Mouse (Mus musculus) intestine, postnatal 0 days (tissue): ENCODE data around the gene Cd27. TPM values are rescaled to one million over a fixed set of nuclear protein-coding genes. Genes with fewer than 3 reads are reported as not detected.

ENCODE experiments used
- ATAC-seq: fragments of 200-750 bp; cut with Nextera tagmentation; 2 replicates; pipeline ENCODE4 v1.8.0; 2017; ENCODE audit warnings: mild to moderate bottlenecking, moderate TSS enrichment, moderate library complexity
- H3K27ac ChIP-seq: fragments of 300-500 bp; sonication (generic); 2 replicates; pipeline ENCODE4 v1.5.1; 2014; ENCODE audit warnings: mild to moderate bottlenecking, low read depth, low read length, moderate library complexity
- H3K27me3 ChIP-seq: fragments of 300-500 bp; sonication (generic); replicated peaks from 2 replicates; pipeline ENCODE4 v1.6.1; 2014; ENCODE audit warnings: low read length, mixed read lengths; ENCODE audit not compliant: control insufficient read depth, insufficient read depth
- H3K36me3 ChIP-seq: fragments of 300-500 bp; sonication (generic); 2 replicates; pipeline ENCODE4 v1.6.1; 2014; ENCODE audit warnings: mild to moderate bottlenecking, moderate library complexity; ENCODE audit not compliant: control insufficient read depth, insufficient read depth
- H3K4me1 ChIP-seq: fragments of 300-500 bp; sonication (generic); replicated peaks from 2 replicates; pipeline ENCODE4 v1.6.1; 2014; ENCODE audit warnings: antibody characterized with exemption, low read length, mixed read lengths; ENCODE audit not compliant: control insufficient read depth, insufficient read depth
- H3K4me2 ChIP-seq: fragments of 300-500 bp; sonication (generic); replicated peaks from 2 replicates; pipeline ENCODE4 v1.6.1; 2014; ENCODE audit warnings: low read depth, mild to moderate bottlenecking, moderate library complexity
- H3K4me3 ChIP-seq: fragments of 300-500 bp; sonication (generic); 2 replicates; pipeline ENCODE4 v1.5.1; 2014; ENCODE audit warnings: low read depth, low read length
- H3K9ac ChIP-seq: fragments of 300-500 bp; sonication (generic); 2 replicates; pipeline ENCODE4 v1.6.1; 2014; ENCODE audit warnings: mild to moderate bottlenecking, low read depth, low read length
- H3K9me3 ChIP-seq: fragments of 300-500 bp; sonication (generic); 2 replicates; pipeline ENCODE4 v1.6.1; 2016; ENCODE audit warnings: mixed run types; ENCODE audit not compliant: control insufficient read depth
- CTCF ChIP-seq: sonication (generic); IDR thresholded peaks from 2 replicates; pipeline ENCODE4 v1.5.1; 2016; ENCODE audit warnings: low read depth, mild to moderate bottlenecking, control low read depth, antibody characterized with exemption, moderate library complexity
- WGBS: fragments of 180-500 bp; shearing (Covaris S2); extraction: QIAGEN DNeasy Blood & Tissue Kit; methylation state at CpG from one replicate; pipeline ENCODE4 v1.1.7; 2014; 5-methylcytosine and 5-hydroxymethylcytosine counted together
- polyA plus RNA-seq: library from polyadenylated mRNA; unstranded; fragments of >200 nt; fragmentation: Nextera tagmentation; extraction: Ambion mirVana; gene quantifications from 2 replicates; pipeline ENCODE4 v1.2.1, GENCODE M21; 2015

Cd27 gene
- polyA plus RNA-seq, 1 experiment from 2014 or later, result 0.78 TPM

DNA sequence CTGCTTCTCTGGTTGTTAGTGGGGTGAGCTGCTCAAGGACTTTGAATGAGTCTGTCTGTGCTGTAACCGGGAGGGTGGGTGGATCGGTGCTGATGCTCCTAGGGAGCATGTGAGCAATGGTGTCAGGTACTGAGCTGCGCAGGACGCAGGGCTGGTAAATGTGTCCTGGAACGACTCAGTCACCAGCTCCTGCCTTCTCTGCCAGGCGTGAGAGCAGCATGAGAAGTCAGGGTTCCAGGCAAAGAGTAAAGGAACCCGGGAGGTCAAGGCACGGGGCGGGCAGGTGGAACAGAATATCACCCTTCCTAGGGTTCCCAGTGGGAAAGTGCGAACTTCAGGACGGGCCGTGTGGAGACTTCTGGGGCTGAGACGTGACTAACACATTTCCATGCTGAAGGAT lies 29.3 kb upstream of the Cd27 start:
- no peak overlapping the region for H3K9ac ChIP-seq
- no peak overlapping the region for H3K27ac ChIP-seq
- ATAC-seq, result no peak
- 65% methylated on average over 13 of the region's 13 CpGs for WGBS
- no peak for TF ChIP-seq CTCF
- H3K4me2 ChIP-seq, result no peak overlapping the region
- H3K9me3 ChIP-seq, result no peaks in the 10 kb centered on the region
- H3K27me3 ChIP-seq, result no peaks in the 10 kb centered on the region
- no peaks in the 10 kb centered on the region for H3K4me1 ChIP-seq
- H3K4me3 ChIP-seq, result no peak overlapping the region
- no peaks in the 10 kb centered on the region for H3K36me3 ChIP-seq

DNA sequence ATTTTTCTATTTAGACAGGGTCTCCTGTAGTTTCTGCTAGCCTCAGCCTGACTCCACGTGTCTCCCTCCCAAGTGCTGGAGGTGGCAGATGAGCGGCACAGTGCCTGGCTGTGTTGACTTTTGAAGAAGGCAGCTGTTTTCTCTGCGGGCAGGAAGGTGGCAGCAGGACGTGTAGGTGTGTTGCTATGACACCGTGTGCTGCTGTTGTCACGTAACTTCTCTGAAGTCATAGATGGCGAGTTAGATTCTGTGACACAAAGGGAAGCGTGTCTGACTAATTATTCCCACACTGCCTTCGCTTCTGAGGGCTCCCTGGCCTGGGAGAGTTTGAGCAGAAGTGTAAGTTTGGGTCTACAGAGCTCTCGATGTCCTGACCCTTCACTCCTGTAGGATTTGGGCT lies 28.4 kb upstream of the Cd27 start:
- Histone ChIP-seq H3K36me3 (no peaks in the 10 kb centered on the region), H3K4me2 (no peak overlapping the region), H3K9me3 (no peaks in the 10 kb centered on the region), H3K4me3 (no peak overlapping the region), H3K4me1 (no peaks in the 10 kb centered on the region), H3K27me3 (no peaks in the 10 kb centered on the region), H3K9ac (no peak overlapping the region), H3K27ac (no peak overlapping the region)
- TF ChIP-seq CTCF, result no peak
- 0 out of 2 replicates have a peak, but pooled peaks have one; percentile 25 for ATAC-seq
- WGBS, result 41% methylated on average over 10 of the region's 10 CpGs

DNA sequence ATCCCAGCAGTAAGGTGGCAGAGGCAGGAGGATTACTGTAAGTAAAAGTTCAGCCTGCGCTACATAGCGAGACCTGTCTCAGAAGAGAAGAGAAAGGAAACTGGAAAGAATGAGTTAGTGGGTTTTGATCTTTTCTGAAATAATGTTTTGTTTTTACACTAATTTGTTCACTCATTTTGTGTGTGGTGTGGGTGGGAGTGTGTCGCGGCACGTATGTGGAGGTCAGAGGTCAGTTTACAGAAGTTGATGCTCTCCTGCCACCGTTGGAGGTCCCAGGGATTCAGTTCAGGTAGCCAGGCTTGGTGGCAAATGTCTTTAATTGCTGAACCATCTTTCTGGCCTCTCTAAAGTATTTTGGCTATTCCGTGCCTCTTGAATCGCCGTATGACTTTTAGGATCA lies 27.4 kb upstream of the Cd27 start:
- Histone ChIP-seq H3K4me1 (no peaks in the 10 kb centered on the region), H3K27me3 (no peaks in the 10 kb centered on the region), H3K4me3 (no peak overlapping the region), H3K9ac (no peak overlapping the region), H3K36me3 (no peaks in the 10 kb centered on the region), H3K4me2 (no peak overlapping the region), H3K9me3 (no peaks in the 10 kb centered on the region), H3K27ac (no peak overlapping the region)
- ATAC-seq, result no peak
- no peak for TF ChIP-seq CTCF
- WGBS, result 80% methylated on average over 9 of the region's 9 CpGs

DNA sequence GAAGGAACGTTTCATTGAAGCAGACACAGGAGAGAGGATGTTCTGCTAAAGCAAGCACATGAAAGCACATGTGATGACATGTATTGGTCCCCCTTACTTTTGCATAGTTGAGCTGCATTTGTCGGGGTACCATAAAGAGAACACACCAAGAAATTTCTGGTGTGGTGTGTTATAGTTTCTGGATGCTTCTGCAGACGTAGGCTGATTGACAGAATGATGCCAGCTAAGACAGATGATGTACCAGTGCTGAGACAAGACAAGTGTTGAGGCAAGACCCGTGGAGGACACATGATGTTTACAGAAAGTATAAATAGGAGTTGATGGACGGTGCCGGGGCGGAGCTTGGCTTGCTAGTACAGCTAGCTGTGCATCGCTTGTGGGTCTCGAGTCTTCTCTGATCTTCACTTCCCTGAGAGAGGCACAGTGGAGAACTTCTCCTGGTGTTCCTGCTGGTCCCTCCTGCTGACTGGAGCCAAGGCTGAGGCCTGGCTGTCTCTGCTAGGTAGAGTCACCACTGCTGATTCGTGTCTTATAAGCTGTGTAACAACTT lies 23.3 kb upstream of the Cd27 start:
- Histone ChIP-seq H3K4me2 (no peak overlapping the region), H3K9me3 (no peaks in the 10 kb centered on the region), H3K4me3 (no peak overlapping the region), H3K27ac (no peak overlapping the region), H3K4me1 (0 out of 2 replicates have a peak, but pooled peaks cover 4% of the 10 kb centered on the region), H3K36me3 (no peaks in the 10 kb centered on the region), H3K27me3 (no peaks in the 10 kb centered on the region), H3K9ac (no peak overlapping the region)
- no peak for ATAC-seq
- TF ChIP-seq CTCF, result no peak
- WGBS, result 63% methylated on average over 10 of the region's 10 CpGs

DNA sequence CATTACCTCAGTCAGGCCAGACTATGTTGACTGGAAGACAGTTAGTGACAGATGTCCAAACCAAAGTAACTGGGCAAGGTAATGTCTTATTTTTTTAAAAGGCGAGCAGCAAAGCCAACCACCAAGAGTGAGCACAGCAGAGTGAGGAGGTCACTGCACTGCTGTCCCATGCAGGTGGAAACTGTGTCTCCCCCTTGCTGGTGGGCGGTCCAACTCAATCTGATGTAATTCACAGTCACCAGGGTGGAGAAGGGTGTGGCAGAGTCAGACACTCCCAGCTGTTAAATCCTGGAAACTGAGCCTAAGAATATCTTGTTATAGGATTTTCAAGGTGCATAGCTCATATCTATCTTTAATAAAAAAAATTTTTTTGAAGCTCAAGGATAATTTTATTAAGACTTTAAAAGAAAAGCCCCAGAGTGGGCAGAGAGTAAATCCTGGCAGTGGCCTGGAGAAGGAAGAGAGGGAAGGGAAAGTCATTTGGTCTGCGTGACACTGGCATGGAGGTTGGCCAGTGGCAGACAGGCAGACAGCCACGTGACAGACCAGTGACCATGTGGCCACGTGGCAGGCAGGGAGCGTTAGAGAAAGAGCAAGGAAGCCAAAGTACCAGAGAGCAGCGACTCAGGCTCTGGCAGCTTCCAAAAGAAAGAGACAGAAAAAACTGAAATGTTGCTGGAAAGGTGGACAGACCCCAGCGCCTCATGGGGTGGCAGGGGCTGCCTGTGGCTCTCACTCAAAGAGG lies 19.6 kb upstream of the Cd27 start:
- no peaks in the 10 kb centered on the region for H3K27me3 ChIP-seq
- no peak for TF ChIP-seq CTCF
- no peaks in the 10 kb centered on the region for H3K9me3 ChIP-seq
- no peak overlapping the region for H3K4me3 ChIP-seq
- peak; percentile 81 for ATAC-seq
- H3K9ac ChIP-seq, result no peak overlapping the region
- H3K36me3 ChIP-seq, result no peaks in the 10 kb centered on the region
- no peak overlapping the region for H3K4me2 ChIP-seq
- WGBS, result 58% methylated on average over 8 of the region's 8 CpGs
- H3K4me1 ChIP-seq, result 0 out of 2 replicates have a peak, but pooled peaks cover 4% of the 10 kb centered on the region
- peak overlapping the region; percentile 81 for H3K27ac ChIP-seq

DNA sequence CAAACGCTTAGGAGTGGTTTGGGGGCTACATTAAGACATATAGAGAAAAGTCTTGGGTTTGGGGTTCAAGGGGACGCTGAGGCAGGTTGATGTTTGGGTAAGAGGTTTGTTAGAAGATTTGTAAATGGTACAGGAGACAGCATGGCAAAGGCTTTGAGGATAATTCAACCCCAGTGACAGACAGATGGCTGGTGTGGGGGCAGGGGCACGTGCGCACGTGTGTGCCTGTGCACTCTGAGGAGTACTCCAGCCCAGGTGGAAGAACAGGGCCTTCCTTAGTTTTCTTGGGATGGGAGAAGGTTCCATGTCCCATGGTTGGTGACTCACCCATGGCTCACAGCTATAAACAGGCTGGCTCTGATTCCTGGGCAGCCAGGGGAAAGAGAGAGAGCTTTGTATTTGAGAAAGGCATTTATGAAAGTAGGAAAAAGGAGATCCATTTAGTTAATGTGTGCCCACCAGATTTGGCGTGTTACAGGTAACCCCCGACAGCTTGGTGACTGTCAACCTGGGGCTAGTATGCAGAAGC lies 18.8 kb upstream of the Cd27 start:
- 84% methylated on average over 7 of the region's 7 CpGs for WGBS
- Histone ChIP-seq H3K27me3 (no peaks in the 10 kb centered on the region), H3K4me2 (no peak overlapping the region), H3K4me3 (no peak overlapping the region), H3K9me3 (no peaks in the 10 kb centered on the region), H3K4me1 (0 out of 2 replicates have a peak, but pooled peaks cover 4% of the 10 kb centered on the region), H3K9ac (no peak overlapping the region), H3K36me3 (no peaks in the 10 kb centered on the region), H3K27ac (no peak overlapping the region)
- ATAC-seq, result no peak
- TF ChIP-seq CTCF, result no peak
